Mouse (Mus musculus): ENCODE measurements around the gene Pibf1. TPM values are rescaled to one million over a fixed set of nuclear protein-coding genes. Genes with fewer than 3 reads are reported as not detected.

Pibf1 gene
- total RNA-seq, 2 experiments from 2014 or later, result 28.9 to 39.6 TPM

Other genes with a start within 250 kb of the Pibf1 start
- gene Rpl36a-ps1, start 105.1 kb upstream of the Pibf1 start, total RNA-seq (2015; ENCODE audit: low replicate concordance), result 6.3 and 8.3 TPM in 2 replicates
- 4.3 TPM in 1 of 2 replicates, not detected in the other for gene Rpl36a-ps1, start 105.1 kb upstream of the Pibf1 start, total RNA-seq (2017; ENCODE audit: low replicate concordance)
- gene Mzt1, start 53.3 kb upstream of the Pibf1 start, total RNA-seq (2015; ENCODE audit: low replicate concordance), result 153 and 187 TPM in 2 replicates
- 87.4 and 104 TPM in 2 replicates for gene Mzt1, start 53.3 kb upstream of the Pibf1 start, total RNA-seq (2017; ENCODE audit: low replicate concordance)
- gene Bora, start 53.2 kb upstream of the Pibf1 start, total RNA-seq (2015; ENCODE audit: low replicate concordance), result 108 and 116 TPM in 2 replicates
- gene Bora, start 53.2 kb upstream of the Pibf1 start, total RNA-seq (2017; ENCODE audit: low replicate concordance), result 85.2 and 88.0 TPM in 2 replicates
- 16.8 and 23.1 TPM in 2 replicates for gene Dis3, start 346 bp downstream of the Pibf1 start, total RNA-seq (2015; ENCODE audit: low replicate concordance)
- 20.0 and 47.0 TPM in 2 replicates for gene Dis3, start 346 bp downstream of the Pibf1 start, total RNA-seq (2017; ENCODE audit: low replicate concordance)
- gene Klf5, start 199.3 kb downstream of the Pibf1 start, total RNA-seq (2015; ENCODE audit: low replicate concordance), result 7.2 and 14.7 TPM in 2 replicates
- gene Klf5, start 199.3 kb downstream of the Pibf1 start, total RNA-seq (2017; ENCODE audit: low replicate concordance), result 6.5 and 8.2 TPM in 2 replicates

Measured in erythroid progenitor cell, adult 5-6 weeks (primary cell).